In the genomic region with DNA sequence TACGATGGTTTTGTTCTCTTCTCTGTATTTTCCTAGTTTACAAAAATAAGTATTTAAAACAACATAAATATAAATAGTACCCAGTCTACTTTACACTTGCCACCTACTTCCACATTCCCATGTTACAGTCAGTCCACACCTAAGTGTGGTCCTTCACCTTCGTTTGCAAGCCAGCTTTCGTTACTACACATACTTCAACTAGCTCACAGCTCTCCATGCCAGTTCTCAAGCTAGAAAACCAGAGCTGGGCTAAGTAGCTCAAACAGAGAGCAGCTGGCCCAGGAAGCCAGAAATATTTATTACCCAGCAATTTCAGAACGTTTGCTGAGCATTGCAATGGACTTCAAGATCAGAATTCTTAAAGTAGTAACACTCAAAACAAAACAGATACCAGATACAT, we compare ENCODE assay signal across 15 mouse cellular contexts.
"Had no signal": no experiment of that assay in that cellular context is flagged by ENCODE, and none has a peak within 500 bp of the region (broad histone marks: within the 10 kb centered on the region; RNA-seq: fewer than 3 reads in every experiment).

No protein-coding gene starts in this region.

- H3K27me3 ChIP-seq: liver, embryonic 13.5 days had no signal

- H3K4me2 ChIP-seq: limb, embryonic 13.5 days; lung, embryonic 14.5 days had no signal

- H3K9me3 ChIP-seq: limb, embryonic 10.5 days; limb, embryonic 13.5 days; liver, embryonic 13.5 days had no signal

- H3K4me3 ChIP-seq: layer of hippocampus, adult 2 months; limb, embryonic 10.5 days; limb, embryonic 13.5 days had no signal

- H3K36me3 ChIP-seq: limb, embryonic 10.5 days; limb, embryonic 13.5 days had no signal

- DNase-seq: kidney, adult 18-20 months; kidney, postnatal 25 days; layer of hippocampus, adult 9-11 months; liver, embryonic 13.5 days; lung, embryonic 14.5 days; midbrain, embryonic 14.5 days; thymus, adult 2 months; thymus, postnatal 14 days; thymus, postnatal 4 days had no signal

- H3K9ac ChIP-seq: limb, embryonic 13.5 days; liver, embryonic 13.5 days; lung, embryonic 14.5 days had no signal

- H3K27ac ChIP-seq: kidney, postnatal 0 days; limb, embryonic 10.5 days; limb, embryonic 13.5 days; liver, embryonic 13.5 days; macrophage; stomach, postnatal 0 days had no signal
